Mouse (Mus musculus): Measurements from ENCODE around the gene Tnxb.
"Not testable (repeated sequence)": the region's sequence is repeated elsewhere in the genome, so short reads cannot be mapped to it uniquely, and the experiment has no call there.

DNA sequence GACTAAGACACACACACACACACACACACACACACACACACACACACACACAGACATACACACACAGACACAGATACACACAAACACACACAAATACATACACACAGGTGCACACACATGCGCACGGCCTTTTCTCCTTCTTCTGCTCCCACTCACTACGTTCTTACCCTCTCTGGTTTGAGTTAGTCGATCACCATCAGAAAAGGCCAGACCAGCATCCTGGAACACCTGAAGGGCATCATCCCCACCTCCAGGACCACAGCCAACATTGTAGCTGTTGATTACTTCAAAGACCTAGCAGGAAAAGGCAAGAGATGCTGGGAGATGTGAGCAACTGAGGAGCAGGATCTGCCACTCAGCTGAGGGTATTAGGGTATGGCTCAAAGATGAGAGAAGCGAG lies 67.1 kb downstream of the Tnxb start:
- TF ChIP-seq CTCF, EP300 (IDR thresholded peaks at IDR 0.05; ENCODE audit: low read depth): not testable (repeated sequence)

All from liver, postnatal 0 days (tissue).